Comparison of ENCODE assay signal across 8 mouse cellular contexts in the genomic region with DNA sequence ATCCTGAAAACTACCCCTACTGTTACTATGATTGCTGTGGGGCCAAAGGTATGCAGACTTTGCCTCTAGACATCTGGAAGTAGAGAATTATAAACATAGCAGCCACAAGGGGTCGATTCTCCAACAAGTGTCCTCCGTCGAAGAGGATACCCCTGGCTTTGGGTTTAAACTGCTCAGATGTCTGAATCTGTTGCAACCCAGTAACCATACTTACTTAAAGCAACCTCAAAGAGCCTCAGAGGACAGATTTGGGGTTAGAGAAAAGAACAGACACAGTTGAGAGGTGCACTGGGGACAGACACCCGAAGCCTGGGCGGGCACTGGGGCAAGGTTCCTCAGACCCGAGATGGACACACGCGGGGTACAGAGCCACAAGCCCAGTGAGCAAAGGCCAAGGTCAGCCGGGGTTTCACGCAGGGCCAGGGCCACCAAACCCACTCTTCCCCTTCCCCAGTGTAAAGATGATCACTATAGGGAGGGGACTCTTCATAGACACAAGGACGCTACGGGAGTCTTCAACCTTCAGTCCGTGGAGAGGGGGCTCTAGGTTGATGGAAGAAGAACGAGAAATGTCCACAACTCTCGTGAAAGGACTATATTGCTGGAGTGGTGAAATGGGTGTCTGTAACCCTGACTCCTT. TPM values are rescaled to one million over a fixed set of nuclear protein-coding genes. Genes with fewer than 3 reads are reported as not detected.
A peak's percentile ranks its signal among the peaks of the same experiment; 100 is the strongest.
DNase-seq lines count a peak whose midpoint lies in the region; ATAC-seq lines count a peak whose summit lies in the region.

No protein-coding gene starts in this region.

- peak overlapping the region; percentile 64 for H3K4me2 ChIP-seq in intestine, embryonic 15.5 days (replicated peaks)
- peak overlapping the region; percentile 83 for H3K4me2 ChIP-seq in lung, embryonic 16.5 days (ENCODE audit: low read depth, low read length)

- peak overlapping the region; percentile 90 for H3K27ac ChIP-seq in forebrain, embryonic 10.5 days
- 0 out of 2 replicates have a peak overlapping the region, but pooled peaks have one; percentile 2 for H3K27ac ChIP-seq in intestine, embryonic 15.5 days
- H3K27ac ChIP-seq in lung, embryonic 16.5 days (ENCODE audit: low read length), result no peak overlapping the region

- peaks cover 15% of the 10 kb centered on the region for H3K36me3 ChIP-seq in forebrain, embryonic 10.5 days (replicated peaks)
- H3K36me3 ChIP-seq in intestine, embryonic 15.5 days, result no peaks in the 10 kb centered on the region
- H3K36me3 ChIP-seq in lung, embryonic 16.5 days (ENCODE audit: control insufficient read depth, insufficient read depth, low read length), result no peaks in the 10 kb centered on the region

- H3K9ac ChIP-seq in intestine, embryonic 15.5 days, result peak overlapping the region; percentile 77
- H3K9ac ChIP-seq in lung, embryonic 16.5 days (ENCODE audit: low read length), result peak overlapping the region; percentile 97

- peaks cover 26% of the 10 kb centered on the region for H3K4me1 ChIP-seq in forebrain, embryonic 10.5 days
- peaks cover 17% of the 10 kb centered on the region for H3K4me1 ChIP-seq in intestine, embryonic 15.5 days (replicated peaks)
- H3K4me1 ChIP-seq in lung, embryonic 16.5 days (replicated peaks; ENCODE audit: control insufficient read depth, insufficient read depth, low read length), result peaks cover 8% of the 10 kb centered on the region

- H3K4me3 ChIP-seq in forebrain, embryonic 10.5 days, result peak overlapping the region; percentile 85
- peak overlapping the region; percentile 90 for H3K4me3 ChIP-seq in intestine, embryonic 15.5 days (replicated peaks)
- H3K4me3 ChIP-seq in lung, embryonic 16.5 days (ENCODE audit: low read length), result peak overlapping the region; percentile 95

- ATAC-seq in intestine, embryonic 15.5 days, result peak; percentile 6
- no peak; the same call in 1 of the 2 replicates for ATAC-seq in lung, embryonic 16.5 days (ENCODE audit: low read depth)

- WGBS in forebrain, embryonic 10.5 days, result 52% methylated on average over 15 of the region's 15 CpGs
- 23% methylated on average over 15 of the region's 15 CpGs for WGBS in intestine, embryonic 15.5 days
- WGBS in lung, embryonic 16.5 days, result 14% methylated on average over 15 of the region's 15 CpGs

- H3K9me3 ChIP-seq in forebrain, embryonic 10.5 days, result no peaks in the 10 kb centered on the region
- H3K9me3 ChIP-seq in intestine, embryonic 15.5 days, result no peaks in the 10 kb centered on the region
- no peaks in the 10 kb centered on the region for H3K9me3 ChIP-seq in lung, embryonic 16.5 days (ENCODE audit: control insufficient read depth, low read length)

- peaks cover 9% of the 10 kb centered on the region; the same call in 1 of the 2 replicates for H3K27me3 ChIP-seq in forebrain, embryonic 10.5 days (ENCODE audit: poor library complexity, severe bottlenecking)
- no peaks in the 10 kb centered on the region for H3K27me3 ChIP-seq in intestine, embryonic 15.5 days (replicated peaks)
- no peaks in the 10 kb centered on the region for H3K27me3 ChIP-seq in lung, embryonic 16.5 days (ENCODE audit: control insufficient read depth, insufficient read depth, low read depth, low read length)

- peak; percentile 11 to 18 for DNase-seq in B cell, adult 2 months
- DNase-seq in Muller cell, postnatal 12 days (ENCODE audit: inconsistent ontology term), result peak; percentile 68
- DNase-seq in forebrain, embryonic 10.5 days (ENCODE audit: extremely low spot score, low spot score), result peak; percentile 16
- DNase-seq in retina, postnatal 1 day, result peak; percentile 19
- no peak for DNase-seq in right cerebral cortex, postnatal 14 days
- DNase-seq in frontal cortex, postnatal 14 days (ENCODE audit: low spot score in 2 of 2), result no peak

RNA-seq across cellular contexts. Expression of a gene that starts 1.1 kb away (rescaled TPM):
- 23.2 and 26.4 TPM in 2 replicates for polyA plus RNA-seq in forebrain, embryonic 10.5 days (2016; fragmentation: Nextera tagmentation; extraction: Ambion mirVana)
- 31.8 and 38.6 TPM in 2 replicates for polyA plus RNA-seq in intestine, embryonic 15.5 days (2015; fragmentation: Nextera tagmentation; extraction: Ambion mirVana)
- polyA plus RNA-seq in lung, embryonic 16.5 days (2015; fragmentation: Nextera tagmentation; extraction: Ambion mirVana), result 34.1 and 38.7 TPM in 2 replicates

Comparison
In these comparisons a context has a peak if more than half of its experiments do, and no peak if none do; other contexts are left out.
1. DNase-seq: peak in B cell, adult 2 months (2 of 2), Muller cell, postnatal 12 days (single experiment), forebrain, embryonic 10.5 days (single experiment) and retina, postnatal 1 day (single experiment); none in right cerebral cortex, postnatal 14 days (single experiment) and frontal cortex, postnatal 14 days (0 of 2).
2. Peak in every context shown above with its lines, with median percentiles within 50 percentile points of each other: H3K4me3 ChIP-seq.